Mouse (Mus musculus) urinary bladder, postnatal 25 days (tissue): ENCODE measurements around the gene AW209491.

Experiments used
- DNase-seq: peaks from one replicate; pipeline ENCODE4 v3.0.0; 2022; ENCODE audit warnings: low spot score

The AW209491 gene

DNA sequence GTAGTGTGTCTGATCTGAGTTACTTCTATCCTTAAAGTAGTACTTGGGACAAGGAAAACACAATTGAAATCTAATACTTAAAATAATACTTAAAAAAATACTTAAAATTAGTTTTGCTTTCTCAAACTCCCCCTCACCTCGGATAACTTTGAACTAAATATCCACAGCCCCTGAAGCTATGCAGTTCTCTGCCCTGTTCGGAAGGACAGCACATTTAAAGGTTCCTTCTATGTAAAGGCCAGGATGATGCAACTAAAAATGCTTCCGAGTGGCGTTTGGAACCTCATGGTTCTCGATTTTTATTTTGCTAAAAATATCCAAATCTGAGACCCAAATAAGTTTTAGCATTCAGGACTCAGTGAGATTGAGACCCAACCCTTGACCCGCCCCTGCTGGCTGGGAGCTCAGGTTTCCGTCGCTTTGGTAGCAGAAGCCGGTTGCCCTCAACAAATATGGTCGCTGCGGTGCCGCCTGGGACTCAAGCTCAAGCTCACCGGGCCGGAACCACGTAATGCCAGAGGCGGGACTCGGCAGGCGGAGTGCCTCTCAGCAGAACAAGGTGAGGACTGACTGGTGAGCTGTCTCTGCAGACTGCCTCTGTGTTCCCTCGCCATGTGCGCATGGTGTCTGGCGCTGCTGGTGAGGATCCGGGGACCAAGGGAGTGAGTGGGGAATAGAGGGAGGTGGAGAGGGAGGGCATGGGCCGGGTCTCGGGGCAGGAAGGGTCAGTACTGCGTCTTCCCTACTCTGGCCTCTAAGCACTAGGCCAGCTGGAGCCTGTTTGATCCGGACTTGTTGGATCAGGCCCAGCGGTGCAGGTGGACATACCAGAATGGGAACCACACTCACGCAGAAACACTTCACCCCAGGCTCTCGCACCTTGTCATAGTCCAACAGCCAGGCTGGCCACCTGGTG lies at the start of gene AW209491:
Gene AW209491 (plus strand): TSS at position 429 of the 916 bp plus-strand sequence.
- peak; percentile 94 for DNase-seq

DNA sequence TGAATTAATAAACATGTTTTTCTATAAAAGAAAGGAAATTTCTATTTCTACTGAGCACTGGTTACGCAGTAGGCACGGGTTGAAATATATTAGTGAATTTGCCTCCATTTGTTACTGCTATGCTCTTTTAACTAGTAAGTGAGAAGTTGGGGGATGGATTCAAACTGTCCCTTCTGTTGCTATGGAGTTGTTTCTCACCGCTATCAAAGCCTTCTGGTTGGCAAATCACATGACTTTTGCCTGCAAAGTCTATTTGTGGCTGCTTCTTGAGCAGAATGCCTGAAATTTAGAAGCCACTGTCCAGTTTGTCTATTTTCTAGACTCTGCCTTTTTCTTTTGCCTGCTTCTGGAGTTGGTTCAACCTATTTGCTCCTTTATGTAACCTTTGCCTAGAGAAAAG lies 49.6 kb upstream of the AW209491 start:
- DNase-seq, result no peak

DNA sequence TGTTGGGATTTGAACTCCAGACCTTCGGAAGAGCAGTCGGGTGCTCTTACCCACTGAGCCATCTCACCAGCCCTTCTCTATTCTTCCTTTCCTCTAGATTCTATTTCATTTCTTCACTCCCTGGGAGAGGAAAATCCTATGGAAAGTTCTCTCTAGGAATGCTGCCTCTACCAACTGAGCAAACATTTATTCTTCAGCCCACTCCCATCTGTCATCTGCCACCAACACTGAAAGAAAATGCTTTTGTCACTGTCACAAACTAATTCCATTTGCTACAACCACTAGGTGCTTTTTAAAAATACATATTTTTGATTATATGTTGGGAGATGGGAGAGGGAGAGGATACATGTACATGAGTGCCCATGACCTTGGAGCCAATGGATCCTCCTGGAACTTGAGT lies 27.2 kb upstream of the AW209491 start:
- no peak for DNase-seq

DNA sequence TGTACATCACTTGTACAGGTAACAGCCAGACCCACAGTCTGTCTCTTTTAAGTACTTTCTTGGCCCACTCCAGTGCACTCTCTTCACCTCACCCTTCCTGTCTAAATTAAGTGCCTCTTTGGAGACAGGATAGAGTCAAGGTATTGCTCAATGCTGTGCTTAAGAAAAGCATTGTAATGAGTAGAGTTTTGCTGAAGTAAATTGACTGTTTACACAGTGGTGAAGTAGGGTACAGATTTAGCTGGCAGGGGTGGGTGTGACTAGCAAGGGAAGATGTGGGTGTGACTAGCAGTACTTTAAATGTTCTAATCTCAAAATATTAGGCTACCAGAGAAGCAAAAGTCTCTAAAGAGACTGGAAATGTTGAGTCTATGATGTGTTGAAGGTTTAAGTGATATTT lies 22.3 kb upstream of the AW209491 start:
- DNase-seq, result no peak

DNA sequence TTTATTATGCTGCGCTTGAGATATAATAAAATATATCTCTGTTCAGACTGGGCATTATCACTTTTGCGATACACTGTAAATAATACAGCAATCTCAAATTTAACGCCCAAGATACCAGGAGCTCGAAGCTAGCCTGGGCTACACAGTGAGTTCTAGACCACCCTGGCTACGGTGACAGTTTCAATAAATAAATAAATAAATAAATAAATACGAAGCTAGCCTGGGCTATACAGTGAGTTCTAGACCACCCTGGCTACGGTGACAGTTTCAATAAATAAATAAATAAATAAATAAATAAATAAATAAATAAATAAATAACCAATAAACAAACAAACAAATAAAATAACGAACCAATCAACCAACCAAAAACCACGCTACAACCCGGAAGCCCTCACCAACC lies 17.5 kb upstream of the AW209491 start:
- no peak for DNase-seq

DNA sequence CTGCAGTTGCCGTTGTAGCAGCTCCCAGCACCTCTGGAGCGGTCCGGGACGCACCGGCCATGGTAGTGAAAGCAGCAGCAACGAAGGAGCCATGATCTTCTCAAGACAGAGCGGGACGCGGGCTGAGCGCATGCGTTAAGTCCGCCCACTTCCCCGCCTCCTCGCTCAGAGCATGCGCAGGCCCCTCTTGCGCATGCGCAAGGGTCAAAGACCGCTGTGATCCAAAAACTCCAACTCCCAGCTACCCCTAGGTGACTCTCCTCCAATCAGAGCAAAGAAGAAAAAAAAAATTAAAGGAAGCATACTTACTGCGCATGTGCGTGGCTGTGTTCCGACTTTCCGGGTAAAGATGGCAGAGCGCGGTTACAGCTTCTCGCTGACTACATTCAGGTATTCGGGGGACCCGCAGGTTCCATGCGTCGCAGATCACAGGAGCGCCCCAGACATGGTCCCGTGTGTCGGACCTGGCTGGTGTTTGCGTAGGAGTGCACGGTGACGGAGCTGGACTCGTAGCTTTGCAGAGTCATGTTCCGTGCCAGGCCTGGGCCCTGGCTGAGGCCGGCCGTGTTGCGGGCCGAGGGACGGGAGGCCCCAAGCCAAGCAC lies 16.9 kb upstream of the AW209491 start, which contains the start of the genes Mrpl32 and Psma2:
Gene Mrpl32 (minus strand): TSS at position 240 of the 604 bp plus-strand sequence.
Gene Psma2 (plus strand): TSS at position 315 of the 604 bp plus-strand sequence.
- peak; percentile 96 for DNase-seq

DNA sequence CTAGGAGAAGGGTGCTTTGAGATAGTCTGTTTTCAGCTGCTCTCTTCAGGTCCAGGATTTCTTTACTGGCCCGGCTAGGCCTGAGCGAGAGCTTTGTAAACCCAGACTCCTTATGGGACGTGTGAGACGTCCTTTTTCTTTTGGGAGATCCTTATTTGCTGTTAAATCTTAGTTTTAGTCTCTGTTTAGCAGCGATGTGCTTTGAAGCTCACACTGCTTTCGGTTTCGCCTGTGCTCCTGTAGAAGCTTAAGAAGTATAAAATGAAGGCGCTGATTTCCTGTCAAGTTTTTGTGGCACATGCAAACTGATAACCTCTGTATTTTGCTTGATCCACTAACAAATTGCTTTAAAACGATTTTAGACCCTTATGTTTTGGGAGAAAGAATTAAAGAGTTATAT lies 16.4 kb upstream of the AW209491 start:
- DNase-seq, result no peak

DNA sequence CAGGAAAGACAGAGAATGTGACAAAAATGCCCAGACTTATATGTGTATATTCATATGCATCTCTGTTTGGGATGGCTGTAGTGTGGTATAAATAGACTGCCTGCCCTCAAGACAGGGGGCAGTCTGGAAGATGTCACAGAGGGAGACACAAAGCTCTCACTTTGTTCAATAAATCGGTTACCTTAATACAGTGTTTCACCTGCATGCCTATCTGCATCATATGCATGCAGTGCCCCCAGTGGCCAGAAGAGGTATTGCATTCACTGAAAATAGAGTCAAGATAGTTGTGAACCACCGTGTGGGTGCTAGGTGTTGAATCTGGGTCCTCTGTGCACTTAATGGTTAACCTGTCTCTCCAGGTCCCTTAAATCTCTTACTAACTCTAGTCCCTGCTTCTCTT lies 11.2 kb upstream of the AW209491 start:
- DNase-seq, result peak; percentile 54

DNA sequence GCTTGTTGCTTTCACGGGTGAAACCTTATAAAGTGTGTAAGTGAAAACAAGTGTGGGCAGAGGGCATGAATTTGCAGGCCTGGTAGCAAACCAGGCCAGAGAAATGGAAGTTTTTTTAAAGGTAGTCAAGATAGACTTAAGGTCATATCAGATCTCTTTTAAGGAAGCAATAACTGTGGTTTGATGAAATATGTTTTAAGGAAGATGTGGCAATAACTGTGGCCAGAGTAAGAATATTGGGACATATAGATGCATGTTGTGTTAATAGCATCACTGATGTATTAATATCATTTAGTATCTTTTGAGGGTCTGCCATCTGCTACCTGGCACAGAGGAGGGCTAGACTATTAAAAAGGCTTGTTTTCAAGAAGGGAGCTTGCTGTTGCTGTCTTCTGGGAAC lies 10.0 kb downstream of the AW209491 start:
- DNase-seq, result no peak

DNA sequence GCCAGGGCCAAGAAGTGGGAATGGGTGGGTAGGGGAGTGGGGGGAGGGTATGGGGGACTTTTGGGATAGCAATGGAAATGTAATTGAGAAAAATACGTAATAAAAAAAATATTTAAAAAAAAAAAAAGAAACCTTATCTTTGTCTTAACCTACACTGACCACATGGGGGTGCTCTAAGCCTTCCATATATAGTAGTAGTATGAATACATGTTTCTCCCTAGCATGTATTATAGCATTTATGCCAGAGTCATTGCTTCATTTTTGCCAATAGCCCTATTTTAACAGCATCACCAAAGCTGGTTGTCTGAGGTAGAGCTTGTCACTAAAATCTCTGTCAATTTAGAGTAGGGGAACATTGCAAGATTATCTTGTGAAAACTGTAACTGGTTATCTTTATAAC lies 19.3 kb downstream of the AW209491 start:
- peak; percentile 17 for DNase-seq

DNA sequence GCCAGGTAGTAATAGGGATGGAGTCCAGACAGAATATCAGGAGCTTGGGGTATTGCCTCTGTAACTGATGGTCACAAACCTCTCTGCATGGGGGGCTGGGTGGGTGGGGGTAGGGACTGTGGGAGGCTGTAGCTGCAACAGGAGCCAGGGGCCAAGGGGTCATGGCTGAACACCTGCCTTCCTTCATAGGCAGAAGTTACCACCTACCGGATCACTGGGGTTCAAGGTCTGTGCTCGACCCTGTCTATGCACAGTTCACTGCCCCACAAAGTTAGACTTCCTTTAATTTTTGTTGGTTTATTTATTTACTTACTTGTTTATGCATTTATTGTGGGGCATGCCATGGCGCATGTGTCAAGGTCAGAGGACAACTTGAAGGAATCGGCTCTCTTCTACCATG lies 37.2 kb downstream of the AW209491 start:
- DNase-seq, result no peak

DNA sequence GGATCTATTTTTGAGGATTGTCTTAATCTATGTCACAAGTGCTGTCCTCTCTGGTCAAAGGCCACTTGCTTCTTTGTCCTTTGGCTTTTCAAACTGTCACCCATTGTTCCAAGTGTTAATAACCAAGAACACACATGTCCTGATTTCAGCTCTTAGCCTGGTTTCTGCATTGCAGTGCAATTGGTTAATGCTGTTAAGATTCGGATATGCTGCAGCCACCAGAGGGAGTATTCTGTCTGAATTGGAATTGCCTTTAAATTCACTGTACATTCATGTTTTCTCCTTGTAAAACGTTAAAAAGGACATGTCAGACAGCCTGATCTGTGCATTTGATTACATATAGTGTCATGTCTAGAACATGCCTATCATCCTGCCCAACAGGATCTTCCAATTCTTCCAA lies 40.4 kb downstream of the AW209491 start:
- no peak for DNase-seq
